Mouse (Mus musculus) spleen, postnatal 4 days (tissue): ENCODE results near the gene Armc10.
A peak's percentile ranks its signal among the peaks of the same experiment; 100 is the strongest.
"Not testable (repeated sequence)": the region's sequence is repeated elsewhere in the genome, so short reads cannot be mapped to it uniquely, and the experiment has no call there.

ENCODE experiments used
- DNase-seq, 2 experiments: peaks; one replicate each; pipeline ENCODE4 v3.0.0; 2022; ENCODE audit warnings: low spot score in 2 of 2

Armc10 gene

GRCm38 (mm10) chr5:21645439-21646132 lies at the start of gene Armc10, which contains the start of gene Fbxl13:
Gene Armc10 (plus strand): TSS chr5:21645813.
Gene Fbxl13 (minus strand): TSS chr5:21645634.
- DNase-seq, result peak; percentile 78 to 92

- DNase-seq, result not testable (repeated sequence)
Measured at GRCm38 (mm10) chr5:21599536-21599935, 46.1 kb upstream of the Armc10 start.

GRCm38 (mm10) chr5:21599961-21600360 lies 45.7 kb upstream of the Armc10 start:
- DNase-seq, result no peak

- no peak for DNase-seq
Measured at GRCm38 (mm10) chr5:21605936-21606335, 39.7 kb upstream of the Armc10 start.

GRCm38 (mm10) chr5:21608311-21609304 lies 37.0 kb upstream of the Armc10 start:
- no peak for DNase-seq

- no peak for DNase-seq
Measured at GRCm38 (mm10) chr5:21610996-21611395, 34.6 kb upstream of the Armc10 start.

GRCm38 (mm10) chr5:21614299-21614698 lies 31.3 kb upstream of the Armc10 start:
- not testable (repeated sequence) for DNase-seq

- DNase-seq, result no peak
Measured at GRCm38 (mm10) chr5:21616450-21617009, 29.1 kb upstream of the Armc10 start.

- no peak for DNase-seq
Measured at GRCm38 (mm10) chr5:21625916-21626315, 19.7 kb upstream of the Armc10 start.

GRCm38 (mm10) chr5:21640961-21641360 lies 4.7 kb upstream of the Armc10 start:
- peak; percentile 35 to 70 for DNase-seq

- DNase-seq, result no peak
Measured at GRCm38 (mm10) chr5:21643606-21644005, 2.0 kb upstream of the Armc10 start.

GRCm38 (mm10) chr5:21644891-21645438 lies 648 bp upstream of the Armc10 start:
- peak in 1 of 2 experiments; percentile 30 for DNase-seq

GRCm38 (mm10) chr5:21646133-21646491 lies 499 bp downstream of the Armc10 start:
- no peak for DNase-seq

GRCm38 (mm10) chr5:21650736-21651135 lies 5.1 kb downstream of the Armc10 start:
- DNase-seq, result no peak

GRCm38 (mm10) chr5:21651885-21652612 lies 6.4 kb downstream of the Armc10 start:
- DNase-seq, result no peak

- no peak for DNase-seq
Measured at GRCm38 (mm10) chr5:21656912-21657311, 11.3 kb downstream of the Armc10 start.

- DNase-seq, result no peak
Measured at GRCm38 (mm10) chr5:21658038-21658437, 12.4 kb downstream of the Armc10 start.

GRCm38 (mm10) chr5:21658623-21659395 lies 13.2 kb downstream of the Armc10 start:
- peak; percentile 65 to 86 for DNase-seq

- DNase-seq, result no peak
Measured at GRCm38 (mm10) chr5:21660850-21661249, 15.2 kb downstream of the Armc10 start.

- DNase-seq, result no peak
Measured at GRCm38 (mm10) chr5:21663081-21663480, 17.5 kb downstream of the Armc10 start.
